Mouse (Mus musculus): ENCODE data around the gene Padi3. TPM values are rescaled to one million over a fixed set of nuclear protein-coding genes. Genes with fewer than 3 reads are reported as not detected.

Gene Padi3
- total RNA-seq, 2 experiments from 2014 or later, result not detected

- no peak for DNase-seq (ENCODE audit: extremely low spot score in 1 of 2, low spot score in 2 of 2)
- intact Hi-C loops (cut with DNase I), result no loop called here
These were observed 21.5 kb downstream of the Padi3 start for GRCm38 (mm10) chr4:140788983-140789382.

- no peak for DNase-seq (ENCODE audit: extremely low spot score in 1 of 2, low spot score in 2 of 2)
- intact Hi-C loops (cut with DNase I), result no loop called here
These were observed 22.2 kb downstream of the Padi3 start for GRCm38 (mm10) chr4:140788264-140788663.

- intact Hi-C loops (cut with DNase I), result no loop called here
- peak in 1 of 2 experiments; percentile 57 for DNase-seq (ENCODE audit: extremely low spot score in 1 of 2, low spot score in 2 of 2)
These were observed 23.0 kb downstream of the Padi3 start for GRCm38 (mm10) chr4:140787414-140787813.

GRCm38 (mm10) chr4:140785217-140785616 lies 25.2 kb downstream of the Padi3 start:
- intact Hi-C loops (cut with DNase I), result no loop called here
- DNase-seq (ENCODE audit: extremely low spot score in 1 of 2, low spot score in 2 of 2), result no peak

- no peak for DNase-seq (ENCODE audit: extremely low spot score in 1 of 2, low spot score in 2 of 2)
- intact Hi-C loops (cut with DNase I), result no loop called here
These were observed 26.0 kb downstream of the Padi3 start for GRCm38 (mm10) chr4:140784292-140784945.

GRCm38 (mm10) chr4:140782821-140783220 lies 27.6 kb downstream of the Padi3 start:
- no peak for DNase-seq (ENCODE audit: extremely low spot score in 1 of 2, low spot score in 2 of 2)
- intact Hi-C loops (cut with DNase I), result no loop called here

GRCm38 (mm10) chr4:140780507-140780906 lies 29.9 kb downstream of the Padi3 start:
- intact Hi-C loops (cut with DNase I), result no loop called here
- DNase-seq (ENCODE audit: extremely low spot score in 1 of 2, low spot score in 2 of 2), result no peak

GRCm38 (mm10) chr4:140779803-140780397 lies 30.5 kb downstream of the Padi3 start:
- peak in 1 of 2 experiments; percentile 69 for DNase-seq (ENCODE audit: extremely low spot score in 1 of 2, low spot score in 2 of 2)
- intact Hi-C loops (cut with DNase I), result no loop called here

GRCm38 (mm10) chr4:140776623-140777022 lies 33.8 kb downstream of the Padi3 start:
- intact Hi-C loops (cut with DNase I), result no loop called here
- DNase-seq (ENCODE audit: extremely low spot score in 1 of 2, low spot score in 2 of 2), result no peak

- intact Hi-C loops (cut with DNase I), result no loop called here
- DNase-seq (ENCODE audit: extremely low spot score in 1 of 2, low spot score in 2 of 2), result no peak
These were observed 34.6 kb downstream of the Padi3 start for GRCm38 (mm10) chr4:140775876-140776275.

GRCm38 (mm10) chr4:140774893-140775292 lies 35.6 kb downstream of the Padi3 start:
- DNase-seq (ENCODE audit: extremely low spot score in 1 of 2, low spot score in 2 of 2), result no peak
- intact Hi-C loops (cut with DNase I), result no loop called here

GRCm38 (mm10) chr4:140774025-140774800 lies 36.2 kb downstream of the Padi3 start, which contains the start of gene Padi4:
Gene Padi4 (minus strand): TSS chr4:140774236.
- intact Hi-C loops (cut with DNase I), result no loop called here
- DNase-seq (ENCODE audit: extremely low spot score in 1 of 2, low spot score in 2 of 2), result no peak

- DNase-seq (ENCODE audit: extremely low spot score in 1 of 2, low spot score in 2 of 2), result no peak
- intact Hi-C loops (cut with DNase I), result no loop called here
These were observed 39.4 kb downstream of the Padi3 start for GRCm38 (mm10) chr4:140771091-140771490.

- peak in 1 of 2 experiments; percentile 47 for DNase-seq (ENCODE audit: extremely low spot score in 1 of 2, low spot score in 2 of 2)
- intact Hi-C loops (cut with DNase I), result no loop called here
These were observed 40.0 kb downstream of the Padi3 start for GRCm38 (mm10) chr4:140770433-140770832.

GRCm38 (mm10) chr4:140768973-140769372 lies 41.5 kb downstream of the Padi3 start:
- no peak for DNase-seq (ENCODE audit: extremely low spot score in 1 of 2, low spot score in 2 of 2)
- intact Hi-C loops (cut with DNase I), result no loop called here

- intact Hi-C loops (cut with DNase I), result no loop called here
These were observed 44.5 kb downstream of the Padi3 start for GRCm38 (mm10) chr4:140765936-140766335.

GRCm38 (mm10) chr4:140763158-140763557 lies 47.3 kb downstream of the Padi3 start:
- intact Hi-C loops (cut with DNase I), result no loop called here
- DNase-seq (ENCODE audit: extremely low spot score in 1 of 2, low spot score in 2 of 2), result peak in 1 of 2 experiments; percentile 59

More at GRCm38 (mm10) chr4:140765936-140766335, 44.5 kb downstream of the Padi3 start:
- no peak for DNase-seq (ENCODE audit: extremely low spot score in 1 of 2, low spot score in 2 of 2)

GRCm38 (mm10) chr4:140761601-140762000 lies 48.8 kb downstream of the Padi3 start:
- no peak for DNase-seq (ENCODE audit: extremely low spot score in 1 of 2, low spot score in 2 of 2)
- intact Hi-C loops (cut with DNase I), result no loop called here

GRCm38 (mm10) chr4:140755811-140756210 lies 54.6 kb downstream of the Padi3 start:
- intact Hi-C loops (cut with DNase I), result no loop called here
- no peak for DNase-seq (ENCODE audit: extremely low spot score in 1 of 2, low spot score in 2 of 2)

- no peak for DNase-seq (ENCODE audit: extremely low spot score in 1 of 2, low spot score in 2 of 2)
- intact Hi-C loops (cut with DNase I), result no loop called here
These were observed 57.1 kb downstream of the Padi3 start for GRCm38 (mm10) chr4:140753366-140753765.

Measured in left cerebral cortex, postnatal 10 days (tissue).